Mouse (Mus musculus): ENCODE measurements around the gene Trim15.

- no peak for TF ChIP-seq CTCF (IDR thresholded peaks at IDR 0.05; ENCODE audit: control insufficient read depth, insufficient read depth, low read length)
- TF ChIP-seq POLR2A (IDR thresholded peaks at IDR 0.05; ENCODE audit: borderline replicate concordance, control insufficient read depth, low read depth, low read length): no peak
Measured at GRCm38 (mm10) chr17:36909802-36910201, 42.8 kb upstream of the Trim15 start.

Data from bone marrow, adult 2 months (tissue).